16 mouse cellular contexts compared by ENCODE assay signal in the genomic region with DNA sequence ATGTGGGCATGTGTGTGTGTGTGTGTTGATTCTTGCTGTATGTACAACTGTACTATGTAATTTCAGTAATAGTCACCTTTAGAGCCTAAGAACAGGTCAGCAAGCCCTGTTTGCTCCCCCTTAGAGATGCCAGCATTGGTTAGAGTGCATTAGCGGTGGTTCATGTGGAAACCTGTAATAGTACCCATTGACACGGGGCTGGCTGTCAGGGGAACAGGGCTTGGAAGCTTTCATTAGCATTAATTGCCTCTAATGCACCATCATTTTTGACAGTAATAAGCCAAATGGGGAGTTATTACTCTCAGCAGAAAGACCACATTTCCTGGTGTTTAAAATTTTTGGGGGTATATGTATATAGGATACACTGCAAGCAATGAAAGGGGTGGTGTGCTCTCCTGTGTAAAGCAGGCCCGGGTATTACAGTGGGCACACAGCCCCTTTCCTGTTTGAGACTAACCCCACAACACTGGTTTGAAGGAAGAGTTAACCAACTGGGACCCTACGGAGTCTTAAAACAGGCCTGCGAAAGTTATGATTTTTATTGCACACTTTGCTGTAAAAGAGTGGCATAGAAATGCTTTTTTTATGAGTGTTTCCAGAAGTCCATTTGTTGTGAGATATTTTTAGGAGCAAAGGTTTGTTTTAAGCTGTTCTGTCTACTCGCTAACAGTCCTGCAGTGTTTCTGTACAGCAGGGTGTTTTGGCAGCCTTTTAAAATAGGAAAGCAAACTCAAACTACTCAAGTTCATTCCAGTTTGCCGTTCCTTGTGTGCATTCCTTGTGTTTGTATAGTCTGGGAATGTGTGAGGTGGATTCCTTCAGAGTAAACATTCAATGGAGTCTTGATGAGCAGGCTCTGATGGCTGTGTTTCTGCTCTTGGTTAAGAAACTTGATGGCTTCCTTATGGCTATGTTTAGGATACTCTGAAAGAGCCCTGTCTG. TPM values are rescaled to one million over a fixed set of nuclear protein-coding genes. Genes with fewer than 3 reads are reported as not detected.
A peak's percentile ranks its signal among the peaks of the same experiment; 100 is the strongest.
DNase-seq lines count a peak whose midpoint lies in the region; ATAC-seq and TF ChIP-seq lines count a peak whose summit lies in the region.
"Had no signal": no experiment of that assay in that cellular context is flagged by ENCODE, and none has a peak within 500 bp of the region (broad histone marks: within the 10 kb centered on the region; RNA-seq: fewer than 3 reads in every experiment).

No protein-coding gene starts in this region.

- TF ChIP-seq POLR2A in limb, embryonic 14.5 days (IDR thresholded peaks at IDR 0.05; ENCODE audit: borderline replicate concordance, extremely low read depth, insufficient read depth, insufficient read length) = no peak

- H3K9me3 ChIP-seq in heart, embryonic 16.5 days (replicated peaks; ENCODE audit: control insufficient read depth, low read length) = no peaks in the 10 kb centered on the region
- H3K9me3 ChIP-seq in midbrain, postnatal 0 days (ENCODE audit: low read length) = no peaks in the 10 kb centered on the region
- H3K9me3 ChIP-seq in midbrain, embryonic 11.5 days (ENCODE audit: control insufficient read depth, low read length) = no peaks in the 10 kb centered on the region
- no peaks in the 10 kb centered on the region for H3K9me3 ChIP-seq in limb, embryonic 14.5 days (ENCODE audit: control insufficient read depth, low read length)

- no peak overlapping the region for H3K4me2 ChIP-seq in heart, embryonic 16.5 days (ENCODE audit: low read depth, low read length)
- H3K4me2 ChIP-seq in midbrain, postnatal 0 days (ENCODE audit: low read depth, low read length, poor library complexity, severe bottlenecking) = no peak overlapping the region
- no peak overlapping the region for H3K4me2 ChIP-seq in midbrain, embryonic 11.5 days
- H3K4me2 ChIP-seq in limb, embryonic 14.5 days (replicated peaks; ENCODE audit: low read depth, low read length, severe bottlenecking) = no peak overlapping the region
- H3K4me2 ChIP-seq: liver, embryonic 11.5 days had no signal

- no peak overlapping the region for H3K4me3 ChIP-seq in heart, embryonic 16.5 days (ENCODE audit: low read length)
- no peak overlapping the region for H3K4me3 ChIP-seq in midbrain, postnatal 0 days (ENCODE audit: low read depth, low read length)
- H3K4me3 ChIP-seq in midbrain, embryonic 11.5 days (ENCODE audit: low read depth, low read length) = no peak overlapping the region
- H3K4me3 ChIP-seq in limb, embryonic 14.5 days (replicated peaks; ENCODE audit: low read length) = no peak overlapping the region
- no peak overlapping the region for H3K4me3 ChIP-seq in left cerebral cortex, adult 2 months

- intact Hi-C loops in heart, postnatal 36 days (cut with DNase I) = no loop called here
- intact Hi-C loops in left cerebral cortex, adult 2 months (cut with DNase I) = no loop called here

- 76% methylated on average over 7 of the region's 7 CpGs for whole genome bisulfite sequencing in heart, embryonic 16.5 days
- 76% methylated on average over 7 of the region's 7 CpGs for WGBS in midbrain, postnatal 0 days
- WGBS in midbrain, embryonic 11.5 days = 89% methylated on average over 7 of the region's 7 CpGs
- WGBS in limb, embryonic 14.5 days = 35% methylated on average over 7 of the region's 7 CpGs

- DNase-seq in heart, postnatal 36 days = no peak
- no peak for DNase-seq in midbrain, postnatal 0 days (ENCODE audit: low spot score)
- DNase-seq in midbrain, embryonic 11.5 days (ENCODE audit: low spot score, missing footprints) = no peak
- peak; percentile 32 for DNase-seq in limb, embryonic 14.5 days (ENCODE audit: low spot score)
- DNase-seq in left cerebral cortex, adult 2 months (ENCODE audit: extremely low spot score in 1 of 2, low spot score in 2 of 2) = no peak
- DNase-seq in B cell, adult 2 months = no peak
- DNase-seq in cerebellum, postnatal 25 days = no peak
- DNase-seq: adrenal gland, adult 2 months; heart, adult 11 months; kidney, postnatal 25 days; right cerebral cortex, postnatal 14 days had no signal

- TF ChIP-seq CTCF in midbrain, postnatal 0 days (IDR thresholded peaks at IDR 0.05) = no peak
- no peak for TF ChIP-seq CTCF in left cerebral cortex, adult 2 months (IDR thresholded peaks at IDR 0.05)

- H3K9ac ChIP-seq in heart, embryonic 16.5 days (ENCODE audit: low read length) = no peak overlapping the region
- no peak overlapping the region for H3K9ac ChIP-seq in midbrain, postnatal 0 days (replicated peaks; ENCODE audit: low read length, poor library complexity, severe bottlenecking)
- H3K9ac ChIP-seq in midbrain, embryonic 11.5 days (ENCODE audit: low read length) = no peak overlapping the region
- H3K9ac ChIP-seq in limb, embryonic 14.5 days (ENCODE audit: low read depth, low read length, severe bottlenecking) = no peak overlapping the region

- no peak for ATAC-seq in heart, embryonic 16.5 days (replicated peaks; ENCODE audit: extremely low read depth, insufficient read depth, low FRiP score)
- no peak for ATAC-seq in midbrain, postnatal 0 days (ENCODE audit: low FRiP score)
- ATAC-seq in midbrain, embryonic 11.5 days (ENCODE audit: low FRiP score) = no peak
- peak; percentile 48; the same call in 1 of the 2 replicates for ATAC-seq in limb, embryonic 14.5 days (ENCODE audit: low FRiP score, low read depth)
- ATAC-seq: CD4-positive, CD25-positive, alpha-beta regulatory T cell, adult 4 months had no signal

- H3K27ac ChIP-seq in heart, embryonic 16.5 days (ENCODE audit: low read length) = 0 out of 2 replicates have a peak overlapping the region, but pooled peaks have one; percentile 8
- H3K27ac ChIP-seq in midbrain, postnatal 0 days (ENCODE audit: low read depth, low read length) = 0 out of 2 replicates have a peak overlapping the region, but pooled peaks have one; percentile 0
- H3K27ac ChIP-seq in midbrain, embryonic 11.5 days (ENCODE audit: low read depth, low read length) = no peak overlapping the region
- peak overlapping the region; percentile 0; the same call in 1 of the 2 replicates for H3K27ac ChIP-seq in limb, embryonic 14.5 days (replicated peaks; ENCODE audit: low read depth, low read length)
- H3K27ac ChIP-seq in left cerebral cortex, adult 2 months = no peak overlapping the region

- H3K4me1 ChIP-seq in heart, embryonic 16.5 days (ENCODE audit: control insufficient read depth, insufficient read depth, low read length) = no peaks in the 10 kb centered on the region; the same call in 1 of the 2 replicates
- no peaks in the 10 kb centered on the region for H3K4me1 ChIP-seq in midbrain, postnatal 0 days (ENCODE audit: insufficient read depth, low read length)
- no peaks in the 10 kb centered on the region for H3K4me1 ChIP-seq in midbrain, embryonic 11.5 days (ENCODE audit: control insufficient read depth, insufficient read depth, low read length)
- peaks cover 12% of the 10 kb centered on the region; the same call in 1 of the 2 replicates for H3K4me1 ChIP-seq in limb, embryonic 14.5 days (ENCODE audit: control insufficient read depth, insufficient read depth, low read length)

- peaks cover 27% of the 10 kb centered on the region for H3K36me3 ChIP-seq in heart, embryonic 16.5 days (ENCODE audit: control insufficient read depth, insufficient read depth)
- peaks cover 24% of the 10 kb centered on the region for H3K36me3 ChIP-seq in midbrain, postnatal 0 days (ENCODE audit: insufficient read depth, low read length)
- peaks cover 18% of the 10 kb centered on the region for H3K36me3 ChIP-seq in midbrain, embryonic 11.5 days (ENCODE audit: control insufficient read depth, insufficient read depth, low read length)
- H3K36me3 ChIP-seq in limb, embryonic 14.5 days (ENCODE audit: control insufficient read depth, insufficient read depth, low read length) = peaks cover 72% of the 10 kb centered on the region

- H3K27me3 ChIP-seq in heart, embryonic 16.5 days (ENCODE audit: control insufficient read depth, insufficient read depth, low read length) = no peaks in the 10 kb centered on the region
- H3K27me3 ChIP-seq in midbrain, postnatal 0 days (ENCODE audit: insufficient read depth, low read length) = no peaks in the 10 kb centered on the region
- no peaks in the 10 kb centered on the region for H3K27me3 ChIP-seq in midbrain, embryonic 11.5 days (ENCODE audit: control insufficient read depth, insufficient read depth, low read length)
- H3K27me3 ChIP-seq in limb, embryonic 14.5 days (ENCODE audit: control insufficient read depth, insufficient read depth, low read length) = no peaks in the 10 kb centered on the region

RNA-seq across cellular contexts. Expression of a gene that starts 27.0 kb away (rescaled TPM):
- 0.24 and 0.59 TPM in 2 replicates for polyA plus RNA-seq in heart, embryonic 16.5 days (2015; fragmentation: Nextera tagmentation; extraction: Ambion mirVana)
- under 1 TPM in 1 of 2 experiments, not detected in 1; 0.43 TPM for total RNA-seq in heart, postnatal 36 days (2021)
- 0.09 and 0.66 TPM in 2 replicates for total RNA-seq in midbrain, postnatal 0 days (2014; rRNA removed)
- 0.44 and 0.47 TPM in 2 replicates for polyA plus RNA-seq in midbrain, postnatal 0 days (2015; fragmentation: Nextera tagmentation; extraction: Ambion mirVana)
- 0.43 and 0.68 TPM in 2 replicates for polyA plus RNA-seq in midbrain, embryonic 11.5 days (2014; fragmentation: Nextera tagmentation; extraction: Ambion mirVana)
- 0.18 and 0.24 TPM in 2 replicates for polyA plus RNA-seq in limb, embryonic 14.5 days (2012; rRNA removed)
- polyA plus RNA-seq in limb, embryonic 14.5 days (2014; fragmentation: Nextera tagmentation; extraction: Ambion mirVana) = 0.35 and 0.36 TPM in 2 replicates
- 1 to 10 TPM; 1.6 to 2.4 TPM for total RNA-seq in left cerebral cortex, adult 2 months (2021)
- total RNA-seq: neutrophil, adult 5-6 weeks had no signal
- polyA plus RNA-seq: CD4-positive, CD25-positive, alpha-beta regulatory T cell, adult 4 months had no signal

RNA-seq across cellular contexts. Expression of a gene that starts 27.5 kb away (rescaled TPM):
- 159 and 178 TPM in 2 replicates for polyA plus RNA-seq in heart, embryonic 16.5 days (2015; fragmentation: Nextera tagmentation; extraction: Ambion mirVana)
- total RNA-seq in heart, postnatal 36 days (2021) = 100 to 1,000 TPM in 1 of 2 experiments, 10 to 100 TPM in 1; 92.5 to 101 TPM
- 233 and 242 TPM in 2 replicates for total RNA-seq in midbrain, postnatal 0 days (2014; rRNA removed)
- polyA plus RNA-seq in midbrain, postnatal 0 days (2015; fragmentation: Nextera tagmentation; extraction: Ambion mirVana) = 193 and 204 TPM in 2 replicates
- polyA plus RNA-seq in midbrain, embryonic 11.5 days (2014; fragmentation: Nextera tagmentation; extraction: Ambion mirVana) = 234 and 237 TPM in 2 replicates
- polyA plus RNA-seq in limb, embryonic 14.5 days (2012; rRNA removed) = 329 and 384 TPM in 2 replicates
- 307 and 315 TPM in 2 replicates for polyA plus RNA-seq in limb, embryonic 14.5 days (2014; fragmentation: Nextera tagmentation; extraction: Ambion mirVana)
- 100 to 1,000 TPM; 123 to 132 TPM for total RNA-seq in left cerebral cortex, adult 2 months (2021)

RNA-seq across cellular contexts. Expression of a gene that starts 40.9 kb away (rescaled TPM):
- not detected in 2 replicates for polyA plus RNA-seq in heart, embryonic 16.5 days (2015; fragmentation: Nextera tagmentation; extraction: Ambion mirVana)
- total RNA-seq in heart, postnatal 36 days (2021) = not detected
- total RNA-seq in midbrain, postnatal 0 days (2014; rRNA removed) = 1.3 and 3.0 TPM in 2 replicates
- polyA plus RNA-seq in midbrain, postnatal 0 days (2015; fragmentation: Nextera tagmentation; extraction: Ambion mirVana) = 5.0 and 7.6 TPM in 2 replicates
- 0.48 and 1.6 TPM in 2 replicates for polyA plus RNA-seq in midbrain, embryonic 11.5 days (2014; fragmentation: Nextera tagmentation; extraction: Ambion mirVana)
- 0.54 and 0.65 TPM in 2 replicates for polyA plus RNA-seq in limb, embryonic 14.5 days (2012; rRNA removed)
- 0.56 TPM in 1 of 2 replicates, not detected in the other for polyA plus RNA-seq in limb, embryonic 14.5 days (2014; fragmentation: Nextera tagmentation; extraction: Ambion mirVana)
- total RNA-seq in left cerebral cortex, adult 2 months (2021) = not detected
- total RNA-seq: adrenal gland, adult 2 months; neutrophil, adult 5-6 weeks had no signal
- polyA plus RNA-seq: adrenal gland, adult 2 months; CD4-positive, CD25-positive, alpha-beta regulatory T cell, adult 4 months; cortical plate, adult 2 months; liver, embryonic 11.5 days had no signal

Comparison
In these comparisons a context has a peak if more than half of its experiments do, and no peak if none do; other contexts are left out.
1. H3K27ac ChIP-seq: peak in heart, embryonic 16.5 days (single experiment), midbrain, postnatal 0 days (single experiment) and limb, embryonic 14.5 days (single experiment); none in midbrain, embryonic 11.5 days (single experiment) and left cerebral cortex, adult 2 months (single experiment).